Mouse (Mus musculus) midbrain, postnatal 0 days (tissue): Measurements from ENCODE around the gene Abcg3. TPM values are rescaled to one million over a fixed set of nuclear protein-coding genes. Genes with fewer than 3 reads are reported as not detected.

Experiments
- ATAC-seq: fragments of 200-750 bp; cut with Nextera tagmentation; 2 replicates; pipeline ENCODE4 v1.8.0; 2017; ENCODE audit warnings: moderate number of reproducible peaks, mild to moderate bottlenecking, moderate TSS enrichment, moderate library complexity; ENCODE audit not compliant: low FRiP score
- DNase-seq: peaks from one replicate; pipeline ENCODE4 v3.0.0-alpha.2; 2015; ENCODE audit warnings: low spot score
- H3K27ac ChIP-seq: fragments of 300-500 bp; sonication (generic); 2 replicates; pipeline ENCODE4 v1.5.1; 2014; ENCODE audit warnings: low read depth, mild to moderate bottlenecking, low read length, mixed read lengths
- H3K27me3 ChIP-seq: fragments of 300-500 bp; sonication (generic); 2 replicates; pipeline ENCODE4 v1.6.1; 2014; ENCODE audit warnings: low read length, control low read depth, mixed read lengths; ENCODE audit not compliant: insufficient read depth
- H3K36me3 ChIP-seq: fragments of 300-500 bp; sonication (generic); 2 replicates; pipeline ENCODE4 v1.6.1; 2014; ENCODE audit warnings: low read length, control low read depth, mixed read lengths; ENCODE audit not compliant: insufficient read depth
- H3K4me1 ChIP-seq: fragments of 300-500 bp; sonication (generic); 2 replicates; pipeline ENCODE4 v1.6.1; 2014; ENCODE audit warnings: mild to moderate bottlenecking, control low read depth, antibody characterized with exemption, low read length, mixed read lengths; ENCODE audit not compliant: insufficient read depth
- H3K4me2 ChIP-seq: fragments of 300-500 bp; sonication (generic); 2 replicates; pipeline ENCODE4 v1.6.1; 2014; ENCODE audit warnings: low read depth, mild to moderate bottlenecking, low read length, mixed read lengths; ENCODE audit not compliant: poor library complexity, severe bottlenecking
- H3K4me3 ChIP-seq: fragments of 300-500 bp; sonication (generic); 2 replicates; pipeline ENCODE4 v1.5.1; 2014; ENCODE audit warnings: low read depth, mild to moderate bottlenecking, low read length, moderate library complexity
- H3K9ac ChIP-seq: fragments of 300-500 bp; sonication (generic); replicated peaks from 2 replicates; pipeline ENCODE4 v1.6.1; 2014; ENCODE audit warnings: mild to moderate bottlenecking, low read length, moderate library complexity, mixed read lengths; ENCODE audit not compliant: poor library complexity, severe bottlenecking
- H3K9me3 ChIP-seq: fragments of 300-500 bp; sonication (generic); 2 replicates; pipeline ENCODE4 v1.6.1; 2016; ENCODE audit warnings: low read length, control low read depth
- CTCF ChIP-seq: IDR thresholded peaks from 2 replicates; pipeline ENCODE4 v1.5.1; 2016; ENCODE audit warnings: antibody characterized with exemption, mild to moderate bottlenecking
- WGBS: fragments of 180-500 bp; shearing (Covaris S2); extraction: QIAGEN DNeasy Blood & Tissue Kit; methylation state at CpG from one replicate; pipeline ENCODE4 v1.1.7; 2014; 5-methylcytosine and 5-hydroxymethylcytosine counted together
- polyA plus RNA-seq: library from polyadenylated mRNA; unstranded; fragments of >200 nt; fragmentation: Nextera tagmentation; extraction: Ambion mirVana; gene quantifications from 2 replicates; pipeline ENCODE4 v1.2.1, GENCODE M21; 2015
- total RNA-seq: library from RNA; depleted of rRNA; stranded (reverse); fragments of >200 nt; gene quantifications from 2 replicates; pipeline ENCODE4 v1.2.3, GENCODE M21; 2014; rRNA removed

The Abcg3 gene
- total RNA-seq: 0.49 and 0.80 TPM in 2 replicates
- 0.37 and 0.43 TPM in 2 replicates for polyA plus RNA-seq

DNA sequence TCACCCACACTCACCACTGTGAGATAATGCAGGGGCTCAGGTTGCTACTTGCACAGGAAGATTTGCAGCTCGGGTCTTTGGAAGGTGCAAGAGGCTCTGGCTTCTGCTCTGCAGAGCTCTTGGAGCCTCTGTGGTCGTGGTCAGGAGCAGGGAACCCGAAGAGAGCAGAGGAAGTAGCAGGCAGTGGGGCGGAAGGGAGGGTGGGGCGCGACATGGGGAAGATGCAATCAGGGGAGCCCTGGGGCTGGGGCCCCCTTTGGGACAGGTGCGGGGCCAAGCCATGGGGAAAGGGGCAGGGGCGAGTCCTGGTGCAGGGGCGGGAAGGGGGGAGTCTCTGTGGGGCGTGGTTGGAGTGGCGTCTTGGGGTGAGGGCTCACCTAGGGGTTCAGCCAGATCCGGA lies at the start of gene Abcg3:
Gene Abcg3 (minus strand): TSS at position 184 of the 400 bp plus-strand sequence.
- no peak within 1 kb of the TSS for H3K4me2 ChIP-seq
- no peak for TF ChIP-seq CTCF
- H3K9me3 ChIP-seq: no peaks in the 10 kb centered on the region
- 37% methylated on average over 12 of the region's 12 CpGs for WGBS
- H3K4me3 ChIP-seq: no peak within 1 kb of the TSS
- no peaks in the 10 kb centered on the region for H3K27me3 ChIP-seq
- no peak for ATAC-seq
- H3K9ac ChIP-seq: no peak within 1 kb of the TSS
- DNase-seq: no peak
- H3K4me1 ChIP-seq: no peaks in the 10 kb centered on the region
- no peaks in the 10 kb centered on the region for H3K36me3 ChIP-seq
- H3K27ac ChIP-seq: no peak within 1 kb of the TSS

DNA sequence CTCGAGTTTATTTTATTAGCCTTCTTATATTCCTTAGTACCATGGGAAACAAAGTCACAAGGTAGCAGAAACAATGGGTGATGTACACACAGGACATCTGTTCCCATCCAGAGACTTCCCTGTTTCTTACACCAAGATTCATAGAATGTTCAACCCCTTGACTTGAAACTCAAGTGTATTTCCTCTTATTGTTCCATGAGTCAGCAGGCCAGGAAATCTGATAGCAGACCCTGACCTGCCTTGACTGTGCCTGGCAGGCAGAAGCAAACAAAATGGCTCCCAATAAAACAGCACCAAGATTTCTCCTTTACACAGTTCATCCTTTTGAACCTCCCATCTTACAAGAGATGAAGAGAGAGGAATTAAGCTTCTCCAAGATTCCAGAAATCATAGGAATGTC lies 30.0 kb upstream of the Abcg3 start:
- no peak for ATAC-seq
- no peak for DNase-seq
- no peak for TF ChIP-seq CTCF
- Histone ChIP-seq H3K27me3 (no peaks in the 10 kb centered on the region), H3K4me3 (no peak overlapping the region), H3K36me3 (no peaks in the 10 kb centered on the region), H3K27ac (no peak overlapping the region), H3K9me3 (peaks cover 8% of the 10 kb centered on the region; the same call in 1 of the 2 replicates), H3K4me2 (no peak overlapping the region), H3K9ac (no peak overlapping the region), H3K4me1 (no peaks in the 10 kb centered on the region)
- WGBS: 84% methylated on average over 1 of the region's 1 CpGs

DNA sequence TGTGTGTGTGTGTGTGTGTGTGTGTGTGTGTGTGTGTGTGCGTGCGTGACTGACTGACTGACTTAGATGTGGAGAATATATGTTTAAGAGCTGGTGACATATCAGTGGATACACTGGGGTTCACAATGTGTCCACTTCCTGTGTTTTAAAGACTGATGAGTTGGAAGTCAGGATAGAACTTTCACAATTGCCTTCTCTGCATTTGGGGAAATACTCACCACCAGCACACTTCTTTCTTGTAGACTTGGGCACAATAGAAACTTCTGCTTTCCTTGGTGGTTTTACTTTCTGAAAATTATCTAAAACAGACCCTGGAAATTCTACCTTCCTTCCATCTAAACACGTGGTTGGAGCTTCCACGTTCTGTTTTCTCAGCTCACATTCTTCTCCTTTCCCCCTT lies 29.1 kb upstream of the Abcg3 start:
- H3K4me1 ChIP-seq: no peaks in the 10 kb centered on the region
- DNase-seq (no peak), ATAC-seq (no peak)
- no peak overlapping the region for H3K4me2 ChIP-seq
- H3K27ac ChIP-seq: no peak overlapping the region
- peaks cover 8% of the 10 kb centered on the region; the same call in 1 of the 2 replicates for H3K9me3 ChIP-seq
- no peak for TF ChIP-seq CTCF
- H3K9ac ChIP-seq: no peak overlapping the region
- no peak overlapping the region for H3K4me3 ChIP-seq
- no peaks in the 10 kb centered on the region for H3K36me3 ChIP-seq
- H3K27me3 ChIP-seq: no peaks in the 10 kb centered on the region
- WGBS: 91% methylated on average over 4 of the region's 4 CpGs

DNA sequence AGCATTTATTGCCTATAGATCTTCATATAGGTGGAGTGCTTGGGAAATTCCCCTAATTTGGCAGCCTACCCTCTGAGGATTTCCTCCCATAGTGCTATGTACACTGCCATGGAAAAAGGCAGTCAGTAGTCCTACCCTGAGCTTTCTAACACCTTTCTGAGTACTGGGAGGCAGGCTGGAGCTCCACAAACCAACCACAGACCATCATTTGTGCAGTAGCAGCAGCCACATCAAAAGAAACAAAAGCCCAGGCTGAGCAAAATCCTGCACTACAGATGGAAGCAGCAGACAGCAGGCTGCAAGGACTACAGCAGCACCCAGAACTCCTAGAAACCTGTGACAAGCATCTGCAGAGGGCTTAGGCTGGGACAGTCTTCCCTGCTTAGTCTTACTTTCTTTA lies 27.9 kb upstream of the Abcg3 start:
- Histone ChIP-seq H3K4me1 (no peaks in the 10 kb centered on the region), H3K9ac (no peak overlapping the region), H3K36me3 (no peaks in the 10 kb centered on the region), H3K27me3 (no peaks in the 10 kb centered on the region), H3K4me3 (no peak overlapping the region), H3K9me3 (peaks cover 8% of the 10 kb centered on the region; the same call in 1 of the 2 replicates), H3K27ac (no peak overlapping the region), H3K4me2 (no peak overlapping the region)
- no peak for TF ChIP-seq CTCF
- ATAC-seq (no peak), DNase-seq (no peak)

DNA sequence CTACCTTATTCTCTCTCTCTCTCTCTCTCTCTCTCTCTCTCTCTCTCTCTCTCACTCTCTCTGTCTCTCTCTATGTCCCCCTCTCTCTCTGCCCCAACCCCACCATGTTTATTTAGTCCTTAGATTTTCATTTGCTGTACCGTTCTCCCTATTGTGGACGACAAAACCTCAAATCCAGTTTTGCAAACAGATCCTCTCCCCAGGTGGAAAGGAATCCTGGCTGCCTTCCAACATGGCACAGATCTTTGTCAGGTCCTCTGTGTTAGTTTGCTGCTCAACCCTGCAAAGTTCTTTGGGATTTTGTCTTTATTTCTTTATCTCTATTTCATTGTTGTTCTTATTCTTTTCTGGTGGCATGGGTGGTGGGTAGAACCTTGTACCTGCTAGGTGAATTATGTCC lies 6.9 kb upstream of the Abcg3 start:
- WGBS: 68% methylated on average over 2 of the region's 2 CpGs
- Histone ChIP-seq H3K4me2 (no peak overlapping the region), H3K27ac (no peak overlapping the region), H3K36me3 (no peaks in the 10 kb centered on the region), H3K4me1 (no peaks in the 10 kb centered on the region), H3K9ac (no peak overlapping the region), H3K9me3 (no peaks in the 10 kb centered on the region), H3K4me3 (no peak overlapping the region), H3K27me3 (no peaks in the 10 kb centered on the region)
- ATAC-seq: no peak
- no peak for DNase-seq
- TF ChIP-seq CTCF: no peak

DNA sequence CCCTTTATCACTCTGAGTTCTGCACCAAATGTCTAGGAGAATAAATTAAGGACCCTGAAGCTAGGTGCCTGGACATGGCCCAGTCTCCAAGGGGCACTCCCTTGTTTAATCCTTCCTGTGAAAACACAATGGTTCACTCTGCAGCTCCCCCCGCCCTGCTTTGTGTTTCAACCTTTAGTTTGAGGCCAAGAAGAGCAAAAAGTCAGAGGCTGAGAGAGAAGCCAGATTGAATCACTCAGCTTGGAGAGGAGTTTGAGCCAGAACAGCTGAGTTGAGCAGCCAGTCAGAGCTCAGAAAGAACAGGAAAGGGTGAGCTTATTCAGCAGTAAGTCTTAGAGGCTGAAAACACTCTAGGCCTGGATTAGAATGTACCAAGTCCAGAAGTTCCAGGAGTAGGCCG lies 5.5 kb upstream of the Abcg3 start:
- Histone ChIP-seq H3K27ac (no peak overlapping the region), H3K9ac (no peak overlapping the region), H3K9me3 (no peaks in the 10 kb centered on the region), H3K27me3 (no peaks in the 10 kb centered on the region), H3K4me3 (no peak overlapping the region), H3K36me3 (no peaks in the 10 kb centered on the region), H3K4me2 (no peak overlapping the region), H3K4me1 (no peaks in the 10 kb centered on the region)
- no peak for ATAC-seq
- TF ChIP-seq CTCF: no peak
- 50% methylated on average over 2 of the region's 2 CpGs for WGBS
- DNase-seq: no peak
